ENCODE assay signal across 15 mouse cellular contexts in the genomic region with DNA sequence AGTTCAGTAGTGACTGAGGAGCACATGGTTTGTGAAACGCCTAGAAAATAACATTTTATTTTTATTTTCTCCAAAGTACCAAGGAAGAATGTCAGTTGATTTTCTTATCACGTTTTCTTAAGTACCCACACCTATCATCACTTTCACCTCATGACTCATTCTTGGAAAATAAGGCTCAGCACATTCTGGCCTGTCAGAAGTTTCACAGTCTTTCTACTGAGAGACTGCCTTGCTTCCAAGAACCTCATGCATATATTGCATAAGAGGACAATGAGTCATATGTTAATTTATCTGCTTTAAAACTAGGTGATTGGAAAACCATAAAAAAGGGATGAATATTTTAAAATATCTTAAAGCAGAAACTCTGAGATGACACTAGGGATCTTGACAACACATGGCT. TPM values are rescaled to one million over a fixed set of nuclear protein-coding genes. Genes with fewer than 3 reads are reported as not detected.
DNase-seq lines count a peak whose midpoint lies in the region; ATAC-seq lines count a peak whose summit lies in the region.
"Had no signal": no experiment of that assay in that cellular context is flagged by ENCODE, and none has a peak within 500 bp of the region (broad histone marks: within the 10 kb centered on the region; RNA-seq: fewer than 3 reads in every experiment).

No protein-coding gene starts in this region.

- H3K4me1 ChIP-seq in hindbrain, embryonic 16.5 days (ENCODE audit: control insufficient read depth, insufficient read depth, low read depth, low read length): no peaks in the 10 kb centered on the region
- H3K4me1 ChIP-seq: forebrain, embryonic 13.5 days; limb, embryonic 15.5 days; stomach, embryonic 15.5 days had no signal

- no peak for ATAC-seq in hindbrain, embryonic 16.5 days
- ATAC-seq: forebrain, embryonic 13.5 days; inflammation-experienced regulatory T-cells, adult 6 months had no signal

- H3K4me2 ChIP-seq in hindbrain, embryonic 16.5 days (ENCODE audit: low read length): no peak overlapping the region
- H3K4me2 ChIP-seq: forebrain, embryonic 13.5 days; limb, embryonic 15.5 days; stomach, embryonic 15.5 days had no signal

- peak; percentile 17 for DNase-seq in right cerebral cortex, adult 18-20 months
- DNase-seq in right cerebral cortex, postnatal 14 days: no peak
- DNase-seq in adipocyte (ENCODE audit: low spot score): peak; percentile 63
- DNase-seq in large intestine, adult 2 months (ENCODE audit: low read depth, low spot score): peak; percentile 40
- DNase-seq in cerebellum, adult 11 months: no peak
- no peak for DNase-seq in ovary, postnatal 10 days (ENCODE audit: low spot score)
- DNase-seq: adrenal gland, postnatal 10 days; gastrocnemius, postnatal 14 days; right cerebral cortex, postnatal 4 days had no signal

- no peaks in the 10 kb centered on the region for H3K27me3 ChIP-seq in hindbrain, embryonic 16.5 days (replicated peaks; ENCODE audit: control insufficient read depth, insufficient read depth, low read length)
- H3K27me3 ChIP-seq: forebrain, embryonic 13.5 days; limb, embryonic 15.5 days; stomach, embryonic 15.5 days had no signal

- H3K9ac ChIP-seq in hindbrain, embryonic 16.5 days (ENCODE audit: low read depth, low read length): no peak overlapping the region
- H3K9ac ChIP-seq: forebrain, embryonic 13.5 days; limb, embryonic 15.5 days; stomach, embryonic 15.5 days had no signal

- WGBS in large intestine, adult 2 months: 33% methylated on average over 2 of the region's 2 CpGs
- WGBS in hindbrain, embryonic 16.5 days: 77% methylated on average over 2 of the region's 2 CpGs

- H3K27ac ChIP-seq in hindbrain, embryonic 16.5 days (ENCODE audit: low read depth, low read length): no peak overlapping the region
- H3K27ac ChIP-seq: forebrain, embryonic 13.5 days; limb, embryonic 15.5 days; stomach, embryonic 15.5 days had no signal

- H3K36me3 ChIP-seq in hindbrain, embryonic 16.5 days (ENCODE audit: control insufficient read depth, insufficient read depth, low read length): no peaks in the 10 kb centered on the region
- H3K36me3 ChIP-seq: limb, embryonic 15.5 days; stomach, embryonic 15.5 days had no signal

- H3K4me3 ChIP-seq in hindbrain, embryonic 16.5 days (ENCODE audit: low read length): no peak overlapping the region
- H3K4me3 ChIP-seq: forebrain, embryonic 13.5 days; limb, embryonic 15.5 days; stomach, embryonic 15.5 days had no signal

- H3K9me3 ChIP-seq in hindbrain, embryonic 16.5 days (ENCODE audit: control insufficient read depth, low read length): no peaks in the 10 kb centered on the region
- H3K9me3 ChIP-seq: forebrain, embryonic 13.5 days; limb, embryonic 15.5 days; stomach, embryonic 15.5 days had no signal

RNA-seq across cellular contexts. Expression of gene Ppp1r1c, which starts 9.4 kb away (rescaled TPM):
- polyA plus RNA-seq in large intestine, adult 2 months (2012; rRNA removed): not detected in 2 replicates
- 6.6 and 10.8 TPM in 2 replicates for polyA plus RNA-seq in hindbrain, embryonic 16.5 days (2015; fragmentation: Nextera tagmentation; extraction: Ambion mirVana)
- polyA plus RNA-seq: heart, embryonic 16.5 days; stomach, embryonic 15.5 days had no signal

Comparison
In these comparisons a context has a peak if more than half of its experiments do, and no peak if none do; other contexts are left out.
1. DNase-seq: peak in right cerebral cortex, adult 18-20 months (single experiment), adipocyte (single experiment) and large intestine, adult 2 months (single experiment); none in right cerebral cortex, postnatal 14 days (single experiment), cerebellum, adult 11 months (single experiment) and ovary, postnatal 10 days (single experiment).